Mouse (Mus musculus) left cerebral cortex, postnatal 25 days (tissue): Measurements from ENCODE around the gene Dbnl. TPM values are rescaled to one million over a fixed set of nuclear protein-coding genes. Genes with fewer than 3 reads are reported as not detected.
A peak's percentile ranks its signal among the peaks of the same experiment; 100 is the strongest.

Experiments used
- DNase-seq, 2 experiments: peaks; one replicate each; pipeline ENCODE4 v3.0.0; 2022; ENCODE audit warnings: low spot score in 2 of 2, mixed read lengths in 1 of 2
- intact Hi-C: fragments of 180-260 bp; cut with DNase I; formaldehyde crosslinking; loops from one replicate; pipeline ENCODE4 v1.15.1; 2025
- total RNA-seq, 2 experiments: library from RNA; stranded (reverse); gene quantifications; 2 replicates each; pipeline ENCODE4 v1.2.3; 2021

Dbnl gene
- total RNA-seq, 2 experiments from 2014 or later = 69.2 to 74.1 TPM

DNA sequence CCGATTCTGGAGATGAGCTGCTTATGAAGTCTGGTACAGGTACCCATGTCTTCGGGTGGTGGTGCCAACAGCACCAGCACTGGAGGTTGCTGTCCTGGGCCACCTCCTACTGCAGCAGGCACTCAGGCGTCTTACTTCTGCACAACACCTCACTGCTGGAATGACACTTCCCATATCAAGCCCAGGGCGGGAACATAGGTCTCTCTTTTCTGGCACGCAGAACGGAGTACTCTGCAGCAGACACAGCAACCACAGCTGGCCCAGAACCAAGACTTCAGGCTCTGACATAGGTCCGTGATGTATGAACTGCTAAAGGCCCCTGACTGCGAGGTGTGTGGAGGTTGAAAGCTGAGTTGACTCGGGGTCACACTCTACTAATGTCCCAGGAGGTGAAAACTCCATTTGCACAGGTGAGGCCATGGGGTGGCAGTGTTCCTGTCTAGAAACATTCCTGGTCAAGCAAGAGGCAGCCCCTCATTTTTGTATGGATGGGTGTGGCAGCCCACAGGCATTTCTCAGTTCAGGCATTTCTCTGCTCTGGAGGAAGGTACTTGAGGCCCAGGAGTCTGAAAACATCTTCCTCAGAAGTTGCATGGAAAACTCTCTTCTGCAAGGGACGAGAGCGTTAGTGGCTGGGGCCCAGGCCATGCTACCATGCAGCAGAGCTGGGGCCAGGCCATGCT, 40.4 kb downstream of the Dbnl start:
- DNase-seq = no peak
- intact Hi-C loops = no loop called here

DNA sequence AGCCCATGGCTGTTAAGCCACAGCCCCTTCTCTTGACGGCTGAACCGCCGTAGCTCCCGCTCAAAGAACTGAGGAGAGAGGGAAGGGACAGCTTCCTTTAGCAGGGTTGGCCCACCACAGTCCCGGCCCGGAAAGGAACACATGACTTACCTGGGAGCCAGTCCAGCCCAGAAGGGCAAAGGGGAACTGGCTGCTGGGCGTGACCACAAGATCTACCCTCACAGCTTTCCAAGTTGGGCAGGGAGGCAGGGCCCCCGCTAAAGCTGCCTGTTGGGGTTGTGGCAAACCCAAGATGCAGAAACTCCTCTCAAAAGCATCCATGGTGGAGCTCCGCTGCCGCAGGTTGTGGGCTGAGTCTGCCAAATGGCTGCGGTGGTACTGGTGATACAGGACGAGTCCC, 41.0 kb downstream of the Dbnl start:
- DNase-seq = no peak
- intact Hi-C loops = no loop called here

DNA sequence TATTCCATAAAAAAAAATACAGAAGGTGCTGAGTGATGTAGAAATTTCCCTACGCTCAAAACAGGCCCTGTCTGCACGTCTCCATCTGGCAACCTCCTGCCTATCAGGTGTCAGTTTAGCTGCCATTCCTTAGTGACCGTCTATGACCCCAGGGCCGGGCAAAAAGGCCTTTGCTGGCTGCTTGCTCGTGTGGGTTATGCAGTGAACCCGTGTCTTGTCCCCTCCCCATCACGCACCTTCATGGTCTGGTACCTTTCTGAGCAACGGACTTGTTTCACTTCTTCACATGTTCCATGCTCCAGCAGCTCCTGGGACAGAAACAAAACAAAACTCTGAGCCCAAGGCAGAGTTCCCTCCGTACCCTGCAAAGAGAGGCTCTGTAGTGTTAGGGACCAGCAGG, 46.2 kb downstream of the Dbnl start:
- intact Hi-C loops = no loop called here
- no peak for DNase-seq

DNA sequence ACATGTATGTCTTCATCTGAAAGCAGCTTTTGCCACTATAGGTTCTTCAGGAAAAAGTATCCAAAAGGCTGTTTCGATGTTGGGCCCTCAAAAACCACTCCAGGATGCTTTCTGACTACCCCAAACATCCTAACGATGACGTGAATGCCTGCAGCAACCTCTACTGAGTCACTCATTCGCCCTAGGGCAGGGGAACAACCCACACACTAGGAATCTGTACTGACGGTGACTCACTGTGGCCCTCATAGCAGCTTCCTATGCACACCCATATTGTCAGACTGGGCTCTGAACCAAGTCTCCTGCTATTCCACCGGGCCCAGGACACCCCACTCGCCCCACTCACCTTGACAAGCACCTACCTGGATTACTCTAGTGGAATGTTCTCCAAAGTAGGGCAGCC, 46.8 kb downstream of the Dbnl start:
- DNase-seq = peak in 1 of 2 experiments; percentile 28
- intact Hi-C loops = no loop called here

DNA sequence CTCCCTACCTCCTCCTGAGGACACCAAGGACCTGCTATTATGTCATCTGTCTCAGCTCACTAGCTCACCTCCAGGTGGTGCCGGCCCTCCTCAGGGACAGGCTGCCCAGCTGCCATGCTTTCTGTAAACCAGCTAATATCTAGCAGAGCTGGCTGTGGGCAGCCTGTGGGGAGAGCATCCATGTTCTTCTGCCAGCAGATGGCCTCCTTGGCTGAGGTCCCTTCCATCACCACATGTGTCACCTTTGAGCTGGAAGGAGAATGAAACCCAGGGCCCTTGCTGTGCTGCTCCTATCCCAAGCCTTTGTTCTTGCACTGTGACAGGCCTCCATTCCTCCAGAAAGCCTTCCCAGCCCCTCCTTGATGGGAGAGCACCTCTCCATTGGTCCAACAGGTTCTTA, 47.8 kb downstream of the Dbnl start:
- intact Hi-C loops = loop anchor here (2.0 kb wide), 1 partner anchor 43 kb away; the partner anchor contains the start of gene Pold2
- DNase-seq = no peak

DNA sequence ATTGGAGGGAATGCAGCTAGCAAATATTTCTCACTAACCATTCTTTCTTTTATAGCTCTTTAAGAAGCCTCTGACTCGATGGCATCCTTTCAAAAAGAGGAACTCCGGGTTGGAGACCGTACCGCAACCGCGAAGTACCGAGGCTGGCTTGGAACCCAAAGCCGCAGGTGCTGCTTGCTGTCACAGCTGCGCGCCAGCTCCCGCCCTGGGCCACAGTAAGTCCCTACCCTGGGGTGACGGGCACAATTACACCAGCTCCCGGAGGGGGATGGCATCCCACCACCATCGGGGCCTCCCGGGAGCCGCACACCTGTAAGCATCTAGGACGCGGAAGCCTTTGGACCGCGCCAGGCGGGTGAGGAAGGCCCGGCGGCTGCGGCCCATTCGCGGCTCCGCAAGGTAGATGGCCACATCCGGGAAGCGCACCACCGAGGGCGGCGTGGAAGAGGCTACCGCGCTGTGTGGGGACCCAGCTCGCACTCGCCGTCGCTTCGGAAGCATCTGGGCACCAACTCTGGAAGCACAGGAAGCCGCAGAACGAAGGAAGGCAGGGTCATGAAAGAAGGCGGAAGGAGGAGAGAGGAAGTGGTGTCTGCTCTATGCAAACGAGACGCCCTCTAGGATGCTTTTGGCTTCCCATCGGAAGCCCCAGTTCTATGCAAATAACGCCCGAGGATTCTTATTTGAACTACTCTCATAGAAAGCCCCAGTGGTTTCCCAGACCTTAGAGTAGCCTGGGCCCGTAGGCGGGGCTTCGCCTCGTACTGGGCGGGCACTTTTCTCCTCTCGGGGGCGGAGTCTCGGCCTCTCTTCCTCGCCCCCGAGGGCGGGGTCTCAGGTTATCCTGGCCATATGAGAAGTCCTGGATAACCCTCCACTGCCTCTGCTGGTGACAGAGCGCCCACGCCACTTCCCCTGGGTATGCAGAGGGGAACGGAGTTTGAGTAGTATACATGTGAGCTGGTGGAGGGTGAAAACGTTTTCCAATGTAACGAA, 49.3 kb downstream of the Dbnl start, which contains the start of gene Polm:
Polm (minus strand) TSS at position 766 of the 996 bp plus-strand sequence.
- intact Hi-C loops = loop anchor here (2.0 kb wide), 1 partner anchor 41 kb away; the partner anchor contains the start of gene Pold2
- peak; percentile 82 to 90 for DNase-seq

DNA sequence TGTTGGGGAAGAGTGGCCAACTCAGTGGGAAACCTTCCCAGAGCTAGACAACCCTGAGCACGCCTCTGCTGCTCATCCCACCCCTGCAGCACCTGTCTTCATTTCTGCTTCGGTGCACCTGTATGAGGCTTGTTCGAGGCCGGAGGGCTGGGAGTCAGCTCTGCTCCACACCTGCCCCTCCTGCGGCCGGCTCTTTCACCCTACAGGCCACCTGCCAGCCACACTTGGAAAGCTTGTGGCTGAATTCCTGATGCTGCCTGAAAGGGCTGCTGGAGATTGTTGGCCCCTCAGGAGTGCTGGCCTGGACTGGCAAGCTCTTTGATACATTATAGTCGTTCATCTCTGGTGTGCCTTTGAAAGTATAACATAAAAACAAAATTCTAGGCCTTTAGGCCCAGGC, 52.1 kb downstream of the Dbnl start:
- intact Hi-C loops = no loop called here
- DNase-seq = no peak

DNA sequence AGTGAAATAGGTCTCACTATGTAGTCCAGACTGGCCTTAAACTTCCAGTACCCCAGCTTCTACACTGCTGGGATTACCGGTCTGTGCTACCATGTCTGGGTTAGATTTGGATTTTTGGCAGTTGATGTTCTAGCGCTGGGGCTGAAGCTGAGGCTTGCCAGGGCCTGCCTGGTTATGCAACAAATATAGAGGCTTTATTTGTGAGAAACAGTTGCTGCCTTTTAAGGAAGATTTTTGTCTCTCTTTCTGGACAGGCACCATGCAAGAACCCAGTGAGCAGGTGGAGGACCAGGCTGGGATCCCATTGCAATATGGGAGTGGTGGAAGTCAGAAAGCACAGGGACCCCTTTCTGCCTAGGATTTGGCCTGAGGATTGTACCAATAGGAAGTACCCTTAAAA, 53.5 kb downstream of the Dbnl start:
- no peak for DNase-seq
- intact Hi-C loops = no loop called here

DNA sequence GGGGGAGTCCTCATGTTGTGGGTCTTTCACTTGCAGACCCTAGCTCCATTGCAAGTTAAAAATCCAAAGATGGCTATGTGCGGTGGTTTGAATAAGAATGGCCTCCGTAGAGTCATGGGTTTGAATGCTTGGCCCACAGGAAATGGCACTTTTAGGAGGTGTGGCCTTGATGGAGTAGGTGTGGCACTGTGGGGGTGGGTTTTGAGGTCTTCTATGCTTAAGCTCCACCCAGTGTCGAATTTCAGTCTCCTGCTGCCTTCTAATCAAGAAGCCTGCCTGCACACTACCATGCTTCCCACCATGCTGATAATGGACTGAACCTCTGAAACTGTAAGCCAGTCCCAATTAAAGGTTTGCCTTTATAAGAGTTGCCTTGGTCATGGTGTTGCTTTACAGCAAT, 54.8 kb downstream of the Dbnl start:
- intact Hi-C loops = no loop called here
- DNase-seq = no peak

DNA sequence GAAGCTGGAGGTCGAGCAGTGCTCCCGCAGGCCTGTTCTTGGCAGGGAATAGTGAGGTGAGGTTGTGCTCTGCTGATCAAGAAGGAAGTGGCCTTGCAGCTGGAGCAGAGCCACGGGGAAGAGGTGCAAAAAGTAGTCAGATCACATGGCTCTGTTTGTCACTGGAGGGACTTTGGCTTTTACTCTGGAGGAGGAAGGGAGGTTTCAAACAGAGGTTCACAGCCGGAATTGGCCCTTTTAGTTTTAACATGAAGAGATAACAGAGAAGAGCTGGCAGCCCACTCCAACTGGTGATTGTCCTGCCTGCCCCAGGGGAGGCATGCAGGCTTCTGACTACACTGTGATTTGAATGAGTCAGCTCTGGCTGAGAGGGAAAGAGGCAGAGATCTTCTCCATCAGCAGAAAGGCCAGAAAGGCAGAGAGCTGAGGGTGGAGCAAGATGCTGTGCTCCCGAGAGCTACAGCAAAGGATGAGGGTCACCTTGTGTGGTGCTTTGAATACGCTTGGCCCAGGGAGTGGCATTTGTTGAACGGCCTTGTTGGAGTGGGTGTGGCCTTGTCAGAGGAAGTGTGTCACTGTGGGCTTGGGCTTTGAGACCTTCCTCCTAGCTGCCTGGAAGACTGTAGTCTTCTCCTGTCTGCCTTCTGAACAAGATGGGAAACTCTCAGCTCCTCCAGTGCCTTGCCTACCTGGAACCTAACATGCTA, 58.5 kb downstream of the Dbnl start:
- intact Hi-C loops = no loop called here
- DNase-seq = no peak

DNA sequence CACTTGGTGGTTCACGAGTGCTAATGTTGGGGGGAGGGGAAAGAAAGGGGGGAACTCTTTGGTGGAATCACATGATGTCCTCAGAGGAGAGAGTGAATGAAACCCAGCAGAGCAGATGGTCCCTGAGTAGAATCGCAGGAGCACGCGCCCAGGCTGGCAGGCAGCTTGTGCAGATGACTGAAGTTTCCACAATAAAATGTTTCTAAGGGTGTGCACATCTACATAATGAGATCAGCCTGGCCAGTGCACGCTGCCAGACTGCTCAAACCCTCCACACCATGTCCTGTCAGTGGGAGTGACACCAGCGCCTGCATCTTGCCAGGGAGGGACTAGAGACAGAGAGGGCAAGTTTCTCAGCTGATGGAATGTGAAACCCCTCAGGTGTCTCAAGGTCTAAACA, 60.5 kb downstream of the Dbnl start:
- DNase-seq = peak; percentile 52 to 74
- intact Hi-C loops = no loop called here

DNA sequence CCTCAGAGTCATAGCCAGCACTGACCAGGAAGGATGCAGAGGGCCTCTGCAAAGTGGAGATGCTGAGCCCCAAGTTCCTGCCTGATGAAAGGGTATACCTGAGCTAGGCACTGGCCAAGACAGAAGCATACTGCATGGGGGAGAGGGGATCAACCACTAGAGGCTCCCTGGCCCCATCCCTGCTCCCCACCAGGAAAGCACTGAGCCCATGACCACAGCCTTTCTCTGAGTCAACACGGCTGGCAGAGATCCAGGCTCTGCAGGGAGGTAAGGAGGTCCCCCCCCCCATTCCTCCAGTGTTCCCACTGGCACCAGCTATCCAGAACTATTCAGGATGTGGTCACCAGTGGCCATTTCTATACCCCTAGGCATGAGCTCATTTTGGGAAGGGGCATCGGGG, 61.0 kb downstream of the Dbnl start:
- intact Hi-C loops = no loop called here
- DNase-seq = no peak

DNA sequence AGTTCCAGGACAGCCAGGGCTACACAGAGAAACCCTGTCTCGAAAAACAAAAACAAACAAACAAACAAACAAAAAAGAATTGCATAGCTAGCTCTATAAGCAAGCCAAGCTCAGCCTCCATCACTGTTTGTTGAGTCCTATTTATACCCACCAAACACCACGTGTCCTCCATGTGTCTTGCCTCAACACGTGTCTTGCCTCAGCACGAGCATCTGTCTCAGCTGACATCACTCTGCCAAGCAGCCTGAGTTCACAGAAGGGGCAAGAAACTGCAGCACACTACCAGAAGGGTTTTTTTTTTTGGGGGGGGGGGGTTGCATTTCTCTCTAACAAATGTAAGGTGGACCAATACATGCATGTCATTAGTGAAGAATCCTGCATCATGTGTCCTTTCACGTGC, 62.2 kb downstream of the Dbnl start:
- DNase-seq = no peak
- intact Hi-C loops = no loop called here

Other genes with a start within 250 kb of the Dbnl start
- 10 to 100 TPM; 13.8 to 15.4 TPM for gene Ccdc117, start 246.3 kb upstream of the Dbnl start, total RNA-seq
- gene Ankrd36, start 218.8 kb upstream of the Dbnl start, total RNA-seq = not detected
- gene Mrps24, start 72.8 kb upstream of the Dbnl start, total RNA-seq = 10 to 100 TPM; 69.2 to 76.5 TPM
- gene Urgcp, start 26.1 kb upstream of the Dbnl start, total RNA-seq = 10 to 100 TPM; 60.6 to 67.4 TPM
- gene Pgam2, start 15.2 kb downstream of the Dbnl start, total RNA-seq = 10 to 100 TPM in 1 of 2 experiments, 1 to 10 TPM in 1; 9.2 to 12.0 TPM
- 10 to 100 TPM in 1 of 2 experiments, 1 to 10 TPM in 1; 9.7 to 10.9 TPM for gene Polm, start 49.5 kb downstream of the Dbnl start, total RNA-seq
- gene Aebp1, start 73.5 kb downstream of the Dbnl start, total RNA-seq = 10 to 100 TPM; 13.2 to 16.0 TPM
- gene Pold2, start 89.8 kb downstream of the Dbnl start, total RNA-seq = 10 to 100 TPM; 20.1 to 20.2 TPM
- gene Myl7, start 110.3 kb downstream of the Dbnl start, total RNA-seq = not detected
- 1 to 10 TPM in 1 of 2 experiments, under 1 TPM in 1; 0.83 to 1.2 TPM for gene Gck, start 161.6 kb downstream of the Dbnl start, total RNA-seq
- 10 to 100 TPM; 82.9 to 87.6 TPM for gene Ykt6, start 167.2 kb downstream of the Dbnl start, total RNA-seq